Mouse (Mus musculus): Measurements from ENCODE around the gene Cdh3.

DNA sequence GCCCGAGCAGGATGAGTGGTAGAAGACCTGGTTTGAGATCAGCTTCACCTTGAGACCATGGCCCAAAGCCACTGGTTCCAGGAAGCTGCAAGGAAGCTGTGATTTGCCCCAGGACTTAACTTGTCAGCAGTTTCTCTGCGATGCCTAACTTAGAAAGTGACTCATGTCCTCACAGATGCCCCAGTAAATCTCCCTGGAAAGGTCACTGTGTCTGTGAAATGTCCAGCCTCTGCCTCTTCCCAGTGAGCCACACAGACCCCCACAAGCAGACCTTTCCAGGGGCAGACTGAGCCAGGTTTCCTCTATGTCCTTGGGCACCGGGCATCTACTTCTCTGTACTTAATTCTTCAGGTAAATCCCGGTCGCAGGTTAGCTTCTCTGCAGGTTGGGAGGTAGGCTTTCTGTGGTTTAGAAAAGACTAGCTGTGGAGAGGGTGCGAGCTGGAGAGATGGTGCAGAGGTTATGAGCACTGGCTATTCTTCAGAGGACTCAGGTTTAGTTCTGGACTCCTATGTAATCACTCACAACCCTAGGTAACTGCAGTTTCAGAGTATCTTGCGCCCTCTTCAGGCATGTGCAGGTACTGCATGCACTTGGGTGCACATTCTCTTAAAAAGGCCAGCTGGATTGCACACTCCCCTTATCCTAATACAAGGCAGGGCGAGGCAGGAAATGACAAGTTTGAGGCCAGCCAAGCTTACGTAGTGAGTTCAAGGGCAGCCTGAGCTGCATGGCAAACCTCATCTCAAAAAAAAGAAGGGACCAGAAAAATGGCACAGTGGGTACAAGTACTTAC, 16.7 kb downstream of the Cdh3 start:
- peak; percentile 52; the same call in 1 of the 2 replicates for TF ChIP-seq CTCF (IDR thresholded peaks at IDR 0.05; ENCODE audit: control insufficient read depth, insufficient read depth, insufficient replicate concordance, low read depth, low read length)
- TF ChIP-seq POLR2A (IDR thresholded peaks at IDR 0.05; ENCODE audit: control insufficient read depth, low read depth, low read length) = no peak
